Mouse (Mus musculus): ENCODE measurements at regions not wholly inside any gene's neighbourhood (a gene's known extent, or its start where the extent isn't known, plus 50 kb on each side); places are given as distances from the start of the nearest gene placed in this dataset.

DNA sequence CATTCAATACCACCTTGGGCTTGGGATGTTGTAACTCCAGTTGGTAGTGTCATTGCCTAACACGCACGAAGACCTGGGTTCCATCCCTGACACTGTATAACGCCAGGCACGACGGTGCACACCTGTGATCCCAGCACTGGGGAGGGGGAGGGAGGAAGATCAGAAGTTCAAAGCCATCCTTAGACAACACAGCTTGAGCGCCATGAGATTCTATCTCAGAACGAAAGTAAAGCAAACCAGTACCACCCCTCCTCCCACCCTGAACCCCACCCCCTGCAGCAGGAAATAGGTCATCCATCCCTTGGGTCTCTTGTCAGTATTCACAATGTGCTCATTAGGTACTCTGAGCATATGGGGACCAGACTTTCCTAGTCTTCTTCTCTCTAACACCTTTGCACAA, 162.2 kb upstream of the Haao start:
- TF ChIP-seq CTCF (IDR thresholded peaks at IDR 0.05; ENCODE audit: borderline replicate concordance, insufficient read depth, low read depth, low read length) (no peak), POLR2A (IDR thresholded peaks at IDR 0.05; ENCODE audit: borderline replicate concordance, insufficient read depth, low read length) (no peak)

Measured in cerebellum, adult 2 months (tissue).